Mouse (Mus musculus) layer of hippocampus, postnatal 25 days (tissue): ENCODE results near the gene Ablim2. TPM values are rescaled to one million over a fixed set of nuclear protein-coding genes. Genes with fewer than 3 reads are reported as not detected.

Experiments
- DNase-seq, 2 experiments: peaks; one replicate each; pipeline ENCODE4 v3.0.0; 2022; ENCODE audit warnings: mixed read lengths in 2 of 2, low spot score in 1 of 2; ENCODE audit errors: extremely low spot score in 1 of 2
- total RNA-seq, 2 experiments: library from RNA; stranded (reverse); gene quantifications; 2 replicates each; pipeline ENCODE4 v1.2.3; 2021

Ablim2 gene
- total RNA-seq, 2 experiments from 2014 or later: 123 to 132 TPM

DNA sequence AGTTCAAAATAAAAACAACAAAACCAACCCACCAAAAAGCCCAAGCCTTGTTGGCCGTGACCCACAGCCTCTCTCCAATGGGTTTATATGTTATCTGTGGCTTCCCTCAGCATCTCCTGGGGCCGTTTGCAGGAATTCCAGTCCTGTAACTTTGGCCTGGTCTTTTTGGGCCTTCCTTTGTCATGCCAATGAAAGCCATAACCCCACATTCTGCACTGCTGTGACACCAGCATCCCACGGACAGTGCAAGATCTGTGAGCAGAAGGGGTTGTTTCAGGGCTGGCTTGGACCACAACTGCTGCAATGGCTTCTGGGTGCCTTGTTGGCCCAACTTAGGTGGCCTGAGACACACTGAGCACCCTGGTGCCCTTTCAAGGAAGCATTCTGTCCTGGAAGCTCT lies 10.8 kb downstream of the Ablim2 start:
- DNase-seq: no peak

DNA sequence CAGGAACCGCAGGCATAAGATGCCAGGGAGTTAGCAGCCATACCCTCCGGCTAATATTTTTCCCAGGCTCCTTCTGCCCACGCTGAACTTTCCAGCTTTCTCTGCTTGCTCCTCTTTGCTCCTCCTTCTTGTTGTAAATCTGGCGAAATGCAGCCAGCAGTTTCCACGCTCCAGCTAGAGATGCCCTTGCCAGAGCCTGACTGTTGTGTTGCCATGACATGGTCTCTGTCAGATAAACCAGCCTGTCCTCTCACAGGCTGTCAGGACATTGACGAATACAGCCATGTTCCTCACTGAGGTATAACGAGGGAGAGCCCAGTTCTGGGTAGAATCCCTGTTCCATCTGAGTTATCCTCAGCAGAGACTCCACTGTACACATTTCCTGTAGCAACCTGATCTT lies 11.3 kb downstream of the Ablim2 start:
- no peak for DNase-seq

DNA sequence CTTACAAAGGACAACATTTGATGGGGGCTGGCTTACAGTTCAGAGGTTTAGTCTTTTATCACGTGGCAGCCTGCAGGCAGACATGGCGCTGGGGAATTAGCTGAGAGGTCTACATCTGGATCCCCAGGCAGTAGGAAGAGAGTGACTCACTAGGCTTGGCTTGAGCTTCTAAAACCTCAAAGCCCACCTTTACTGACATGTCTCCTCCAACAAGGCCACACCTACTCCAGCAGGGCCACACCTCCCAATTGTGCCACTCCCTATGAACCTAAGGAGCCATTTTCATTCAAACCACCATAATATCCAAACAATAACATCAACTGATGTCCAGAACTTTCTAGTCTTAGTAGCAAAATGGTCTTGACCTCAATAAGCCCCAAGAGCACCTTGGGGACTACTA lies 12.6 kb downstream of the Ablim2 start:
- no peak for DNase-seq

DNA sequence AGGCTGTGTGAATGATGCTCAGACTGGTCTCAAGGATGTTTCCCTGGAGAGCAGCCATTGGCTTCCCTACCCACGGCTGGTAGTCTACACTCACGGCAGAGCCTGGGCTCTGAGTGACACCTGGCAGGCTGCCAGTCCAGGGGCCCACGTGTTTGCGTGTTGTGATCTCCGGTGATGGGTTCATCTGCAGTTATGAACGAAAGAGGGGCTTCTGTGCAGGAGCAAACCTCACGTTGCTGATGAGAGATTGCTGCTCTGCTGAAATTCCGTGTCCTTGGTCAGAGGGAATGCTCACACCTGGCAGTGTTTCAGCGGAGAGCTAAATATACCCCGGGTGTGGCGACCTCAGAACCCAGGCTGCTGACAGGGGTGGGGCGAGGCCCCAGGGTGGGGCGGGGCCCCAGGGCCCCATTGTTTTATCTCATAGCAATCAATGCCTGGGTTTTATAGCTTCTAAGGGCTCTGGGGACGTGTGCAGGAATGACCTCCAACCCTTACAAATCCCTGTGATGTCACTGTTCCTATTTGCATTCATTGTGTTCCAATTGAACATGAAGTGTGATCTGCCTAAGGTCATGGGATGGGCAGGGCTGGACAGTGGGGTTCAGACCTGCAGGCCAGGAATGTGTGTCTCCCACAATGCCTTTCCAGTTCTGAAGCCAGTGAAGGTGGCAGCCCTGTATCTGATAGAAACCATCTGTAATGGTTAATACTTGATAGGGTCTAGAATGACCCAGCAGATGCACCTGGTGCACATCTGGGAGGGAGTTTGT lies 13.4 kb downstream of the Ablim2 start:
- no peak for DNase-seq

DNA sequence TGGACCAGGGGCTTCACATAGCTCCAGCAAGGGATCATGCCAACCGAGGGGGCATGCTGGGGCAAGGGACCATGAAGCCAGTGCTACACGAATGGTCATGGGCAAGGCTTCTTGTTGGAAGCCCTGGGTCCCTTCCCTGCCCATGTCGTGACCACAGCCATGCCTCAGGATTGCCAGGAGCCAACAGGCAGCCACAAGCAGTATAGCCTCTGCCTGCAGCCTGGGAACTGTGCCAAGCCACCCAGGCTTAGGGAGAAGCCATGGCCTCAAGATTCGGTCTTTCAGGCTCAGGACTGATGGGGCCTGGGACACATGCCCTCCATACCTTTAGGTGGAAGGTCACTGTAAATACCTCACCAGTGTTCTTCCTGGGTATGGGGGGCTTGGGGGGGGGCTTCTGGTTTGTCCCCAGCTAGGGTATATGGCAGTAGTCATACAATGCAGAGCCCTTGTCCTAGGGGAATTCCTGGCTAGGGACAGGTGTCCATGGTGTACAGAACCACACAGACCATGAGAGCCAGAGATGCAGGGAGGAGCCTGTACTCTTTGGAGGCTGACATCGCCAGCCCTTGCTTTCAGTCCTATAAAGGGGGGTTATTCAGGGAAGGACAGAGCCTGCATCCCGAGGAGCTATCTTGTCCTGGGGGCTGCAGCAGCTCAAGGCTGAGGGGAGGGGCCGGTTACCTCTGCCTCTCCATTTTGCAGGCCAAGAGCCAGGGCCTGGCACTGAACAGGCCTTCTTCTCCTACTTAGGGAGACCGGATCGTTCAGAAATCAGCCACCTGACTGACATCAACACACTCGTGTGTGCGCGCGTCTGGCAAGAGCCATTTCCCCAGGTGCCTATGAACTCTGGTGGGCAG lies 15.8 kb downstream of the Ablim2 start:
- no peak for DNase-seq

DNA sequence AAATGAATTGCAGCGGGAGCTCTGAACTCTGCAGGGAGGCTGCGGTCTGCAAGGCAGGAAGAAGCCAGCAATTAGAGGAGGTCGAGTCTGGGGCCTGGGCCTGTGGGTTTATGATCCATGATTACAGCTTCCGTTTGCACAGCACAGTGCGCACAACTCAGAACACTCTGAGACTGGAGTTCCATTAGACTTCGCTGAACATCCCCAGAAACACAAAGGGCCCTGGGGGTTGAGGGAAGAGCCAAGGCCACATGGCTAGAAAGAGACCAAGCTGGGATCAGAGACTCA lies 16.4 kb downstream of the Ablim2 start:
- no peak for DNase-seq

DNA sequence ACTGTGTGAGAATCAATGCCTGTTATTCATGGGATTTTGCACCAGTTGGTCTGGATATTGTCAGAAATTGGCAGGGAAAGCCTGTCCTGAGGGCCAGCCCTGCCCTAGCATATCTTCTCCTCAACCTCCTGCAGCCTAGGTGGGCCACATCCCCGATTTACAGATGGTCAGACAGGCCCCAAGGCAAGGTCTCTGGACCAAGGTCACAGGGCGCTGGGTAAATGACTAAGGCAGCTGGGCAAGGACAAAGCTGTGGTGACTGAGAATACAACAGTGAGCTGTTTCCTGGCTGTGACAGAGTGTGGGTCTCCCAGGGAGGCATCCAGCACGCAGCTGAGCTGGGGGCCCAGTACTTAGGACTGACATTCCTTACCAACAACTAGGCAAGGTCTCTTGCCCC lies 23.4 kb downstream of the Ablim2 start:
- no peak for DNase-seq

DNA sequence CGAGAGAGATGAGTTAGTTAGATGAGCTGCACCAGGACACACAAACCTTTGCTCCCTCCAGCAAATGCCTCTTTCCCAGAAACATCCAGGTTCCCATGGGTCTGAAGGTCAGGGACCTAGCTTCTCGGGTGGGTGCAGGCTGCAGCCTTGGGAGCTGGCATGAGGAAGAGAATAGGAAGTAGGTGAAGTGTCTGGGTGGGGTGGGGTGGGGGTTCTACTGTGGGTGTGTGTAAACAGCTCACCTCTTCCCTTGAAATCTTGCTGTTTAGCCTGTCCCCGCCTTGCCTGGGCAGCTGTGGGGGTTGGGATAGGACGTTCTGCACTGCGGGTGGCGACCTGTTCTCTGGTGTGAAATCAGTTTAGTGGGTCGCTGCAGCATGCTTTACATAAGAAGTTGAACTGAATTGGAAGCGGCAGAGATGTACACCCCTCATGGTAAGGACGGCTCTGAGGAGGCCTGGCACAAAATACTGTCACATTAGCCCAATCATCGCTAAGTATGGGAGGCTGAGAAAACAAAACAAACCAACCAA lies 25.0 kb downstream of the Ablim2 start:
- DNase-seq: no peak

DNA sequence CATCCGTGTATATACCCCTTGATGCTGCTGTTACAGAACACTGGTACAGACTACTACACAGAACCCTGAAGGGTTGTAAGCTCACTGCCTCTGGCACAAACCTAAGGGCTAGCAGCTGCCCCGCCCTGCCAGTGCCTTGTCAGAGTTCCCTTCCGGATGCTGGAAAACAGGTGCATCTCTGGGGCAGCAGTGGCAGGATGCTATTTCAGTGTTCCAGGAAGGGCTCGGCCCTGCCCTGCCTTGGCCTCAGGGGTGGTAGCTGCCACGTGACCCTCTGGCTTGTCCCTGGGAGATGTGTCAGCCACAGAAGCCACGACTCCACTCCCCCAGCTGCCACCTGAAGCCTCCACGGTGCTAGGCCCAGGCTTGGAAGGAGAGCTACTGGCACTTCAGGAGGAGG lies 28.2 kb downstream of the Ablim2 start:
- DNase-seq: no peak

DNA sequence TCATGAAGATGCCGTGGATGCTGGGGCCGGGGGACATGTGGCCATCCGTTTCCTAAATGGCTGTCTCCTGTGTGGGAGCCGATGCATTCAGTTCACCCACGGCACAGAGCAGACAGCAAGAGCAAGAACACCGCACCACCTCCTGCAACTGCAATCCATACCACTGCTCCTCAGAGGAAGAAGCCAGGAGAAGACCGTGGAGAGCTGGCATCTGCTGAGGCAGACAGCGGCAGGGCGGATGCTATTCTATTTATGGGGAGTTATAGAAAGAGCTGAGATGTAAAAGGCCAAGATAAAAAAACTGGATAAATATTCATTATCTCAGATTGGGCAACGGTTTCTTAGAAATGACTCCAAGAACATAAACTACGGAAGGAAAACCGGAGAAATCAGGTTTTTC lies 30.2 kb downstream of the Ablim2 start:
- no peak for DNase-seq

DNA sequence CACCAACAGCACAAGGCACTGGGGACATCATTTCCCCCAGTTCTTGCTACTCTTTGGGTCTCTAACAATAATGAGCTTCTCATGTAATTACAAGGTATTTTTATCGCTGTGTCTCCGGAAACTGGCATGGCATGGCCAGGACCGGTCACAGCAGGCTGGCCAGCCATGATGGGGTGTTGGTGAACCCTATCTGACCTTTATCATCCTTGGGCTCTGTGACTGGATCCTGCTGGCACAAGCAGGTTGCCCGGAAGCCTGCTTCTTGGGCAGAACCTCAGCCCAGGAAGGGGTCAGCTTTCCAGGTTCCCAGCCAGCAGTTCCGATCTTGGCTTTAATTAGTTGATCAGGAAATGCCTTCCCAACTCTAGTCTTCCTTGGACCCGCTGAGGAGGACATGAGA lies 31.0 kb downstream of the Ablim2 start:
- no peak for DNase-seq

DNA sequence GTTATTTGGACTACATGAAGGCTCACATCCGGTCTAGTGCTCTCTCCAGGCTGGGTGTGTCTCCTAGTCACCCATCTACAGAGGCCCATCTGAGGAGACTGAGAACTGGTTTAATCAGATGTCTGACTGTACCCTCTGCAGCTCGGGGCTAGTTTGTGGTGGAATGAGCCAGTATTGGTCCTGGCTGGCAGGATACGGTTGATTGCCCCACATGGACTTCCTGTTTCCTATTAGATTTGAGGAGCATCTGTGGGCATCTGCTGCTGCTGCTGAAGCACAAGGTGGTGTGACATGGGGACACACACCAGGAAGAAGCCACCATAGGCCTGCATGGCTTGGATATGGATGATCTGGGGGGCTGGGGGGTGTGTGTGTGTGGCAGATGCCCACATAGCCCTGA lies 32.0 kb downstream of the Ablim2 start:
- DNase-seq: no peak

DNA sequence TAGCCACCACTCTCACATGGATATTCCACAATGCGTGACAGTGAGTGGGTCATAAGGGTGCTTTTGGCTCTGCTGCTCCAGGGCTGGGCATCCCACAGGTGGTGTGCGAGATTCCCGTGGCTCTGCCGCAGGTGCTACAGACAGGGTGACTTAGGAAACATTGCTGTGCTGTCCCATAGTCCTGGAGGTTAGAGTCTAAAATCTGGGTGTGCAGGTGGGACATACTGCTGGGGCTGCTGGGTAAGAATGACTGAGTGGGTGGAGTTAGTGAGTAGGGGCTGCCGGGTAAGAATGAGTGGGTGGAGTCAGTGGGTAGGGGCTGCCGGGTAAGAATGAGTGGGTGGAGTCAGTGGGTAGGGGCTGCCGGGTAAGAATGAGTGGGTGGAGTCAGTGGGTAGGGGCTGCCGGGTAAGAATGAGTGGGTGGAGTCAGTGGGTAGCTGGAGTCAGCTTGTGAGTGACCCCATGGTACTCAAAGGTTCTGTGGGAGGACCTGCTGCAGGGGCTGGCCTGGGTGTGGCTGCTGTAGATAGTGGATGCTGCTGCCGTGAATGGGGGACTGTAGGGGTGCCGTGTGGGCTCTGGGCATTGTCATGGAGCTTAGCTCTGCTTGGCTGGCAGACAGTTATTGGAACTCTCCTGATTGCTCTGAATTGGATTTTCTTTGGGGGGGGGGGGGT lies 32.8 kb downstream of the Ablim2 start:
- DNase-seq: no peak

DNA sequence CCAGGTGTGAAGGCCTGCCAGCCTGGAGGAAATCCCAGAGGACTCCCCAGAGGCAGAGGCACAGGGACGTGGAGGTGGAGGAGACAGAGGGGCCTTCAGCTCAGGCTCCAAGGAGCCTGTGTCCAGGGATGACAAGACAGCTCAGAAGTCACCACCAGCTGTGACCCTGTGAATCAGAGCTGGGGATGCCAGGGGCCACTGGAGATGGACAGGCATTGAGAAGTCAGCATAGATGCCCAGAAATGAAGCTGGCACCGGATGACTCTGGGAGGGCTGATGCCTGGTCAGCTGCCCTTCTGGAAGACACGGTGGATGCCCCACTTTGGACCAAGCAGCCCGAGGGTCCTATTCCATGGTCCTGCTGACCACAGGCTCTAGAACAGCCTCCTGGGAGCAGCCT lies 36.3 kb downstream of the Ablim2 start:
- DNase-seq: no peak

DNA sequence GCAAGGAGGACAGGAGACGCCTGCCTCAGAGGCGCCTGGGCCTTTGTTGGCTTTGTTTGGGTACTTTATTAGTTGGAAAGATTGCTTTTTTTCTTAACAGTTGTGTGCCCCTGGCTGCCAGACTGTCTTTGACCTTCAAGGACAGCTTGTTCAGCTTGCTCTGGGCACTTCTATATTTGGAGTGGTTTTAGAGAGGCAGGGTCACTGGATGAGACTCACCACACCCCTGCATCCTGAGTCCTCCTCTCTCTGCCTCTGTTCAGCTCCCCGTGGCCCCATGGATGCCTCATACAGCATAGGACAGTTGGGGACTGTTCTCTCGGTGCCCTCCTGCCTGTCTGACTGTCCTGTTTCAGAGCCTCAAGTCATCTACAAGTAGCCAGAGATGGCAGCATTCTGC lies 37.3 kb downstream of the Ablim2 start:
- no peak for DNase-seq

DNA sequence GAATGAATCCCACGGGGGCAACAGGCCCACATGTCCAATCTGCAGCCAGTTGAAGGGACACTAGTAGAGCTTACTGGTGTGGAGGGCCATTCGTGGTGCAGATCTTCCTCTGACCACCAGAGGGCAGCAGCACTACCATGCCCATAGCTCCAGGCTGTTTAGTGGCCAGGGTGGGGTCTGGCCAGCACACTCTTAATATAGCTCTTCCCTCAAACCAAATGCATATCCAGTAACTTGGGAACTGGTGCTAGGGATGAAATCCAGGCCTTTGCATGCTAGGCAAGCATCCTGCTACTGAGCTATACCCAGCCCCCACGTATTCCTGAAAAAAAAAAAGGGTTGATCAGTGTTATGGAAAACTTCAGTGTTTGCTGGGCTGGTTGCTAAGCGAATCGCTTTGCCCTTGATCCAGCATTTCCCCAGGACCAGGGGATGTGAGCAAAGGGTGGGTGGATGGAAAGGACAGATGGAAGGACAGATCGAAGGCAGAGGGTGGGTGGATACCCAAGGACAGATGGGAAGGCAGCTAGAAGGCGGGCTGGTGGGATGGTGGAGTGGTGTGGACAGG lies 37.9 kb downstream of the Ablim2 start:
- peak; percentile 55 to 66 for DNase-seq

DNA sequence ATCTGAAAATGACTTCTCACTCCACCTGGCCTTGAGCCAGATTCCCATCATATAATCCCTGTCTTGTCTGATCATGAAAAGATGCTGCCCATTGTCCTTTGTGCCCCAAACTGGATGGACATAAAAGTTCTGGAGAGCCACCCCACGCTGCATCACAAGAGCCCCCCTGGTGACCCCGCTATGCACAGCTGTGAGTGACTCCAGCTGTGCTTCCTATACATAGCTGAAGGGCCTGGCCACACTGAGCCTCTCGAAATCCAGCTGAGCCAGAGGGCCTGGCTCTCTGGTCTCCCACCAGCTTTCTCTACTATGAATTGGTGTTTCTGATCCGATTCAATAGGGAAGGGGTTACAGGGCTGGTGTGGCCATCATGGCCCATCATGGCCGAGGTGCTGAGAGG lies 38.5 kb downstream of the Ablim2 start:
- no peak for DNase-seq

DNA sequence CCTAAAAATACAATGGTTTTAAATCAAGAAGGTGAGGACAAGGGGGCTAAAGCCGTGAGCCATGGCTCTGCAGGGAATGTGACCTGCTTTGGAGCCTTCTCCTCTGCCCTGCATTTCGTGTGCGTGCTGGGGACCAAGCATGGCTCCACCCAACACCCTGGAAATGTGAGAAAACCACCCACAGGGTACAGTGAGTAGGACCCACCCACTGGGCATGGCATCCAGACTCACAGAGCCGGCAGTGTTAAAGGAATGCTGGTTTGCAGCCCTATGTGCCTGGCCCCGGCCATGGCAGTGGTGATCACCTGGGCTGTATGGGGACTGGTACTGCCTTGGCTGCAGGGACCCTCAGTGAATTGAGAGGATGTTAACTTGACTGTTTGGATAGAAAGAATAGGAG lies 41.4 kb downstream of the Ablim2 start:
- no peak for DNase-seq

DNA sequence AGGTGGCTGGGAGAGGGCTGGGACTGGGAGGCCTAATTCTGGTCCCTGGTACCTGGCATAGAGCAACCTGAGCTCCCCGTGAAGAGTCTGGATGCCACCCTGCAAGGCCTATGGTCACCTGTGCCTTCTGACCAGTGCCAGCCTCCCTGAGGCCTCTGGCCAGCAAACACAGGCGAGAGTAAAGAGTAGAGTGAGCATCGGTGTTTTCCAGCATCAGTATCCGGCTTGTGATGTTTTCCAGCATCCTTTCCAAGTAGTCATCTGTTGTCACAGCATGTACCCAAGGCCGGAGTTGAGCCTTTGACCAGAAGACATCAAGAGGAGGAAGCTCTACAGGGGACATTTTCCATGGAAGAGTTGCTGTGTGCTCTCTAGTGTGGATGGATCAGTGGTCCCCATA lies 45.7 kb downstream of the Ablim2 start:
- no peak for DNase-seq

DNA sequence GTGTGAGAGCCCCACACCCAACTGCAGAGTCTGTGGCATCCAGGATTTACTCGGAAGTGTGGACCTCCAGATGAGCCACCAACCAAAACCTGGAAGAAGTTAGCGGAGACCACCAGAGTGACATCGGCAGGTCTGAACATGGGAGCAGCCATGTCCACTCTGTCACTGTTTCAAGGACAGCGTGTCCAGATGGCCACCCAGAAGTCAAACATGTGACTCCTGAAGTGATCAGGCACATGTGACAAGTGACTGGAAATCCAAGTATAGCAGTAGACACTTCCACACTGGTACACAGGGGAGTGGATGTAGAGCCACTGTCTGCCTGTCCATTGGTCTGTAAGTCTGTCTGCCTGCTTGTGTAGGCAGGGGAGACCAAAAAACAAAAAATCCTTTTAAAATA lies 47.0 kb downstream of the Ablim2 start:
- no peak for DNase-seq

DNA sequence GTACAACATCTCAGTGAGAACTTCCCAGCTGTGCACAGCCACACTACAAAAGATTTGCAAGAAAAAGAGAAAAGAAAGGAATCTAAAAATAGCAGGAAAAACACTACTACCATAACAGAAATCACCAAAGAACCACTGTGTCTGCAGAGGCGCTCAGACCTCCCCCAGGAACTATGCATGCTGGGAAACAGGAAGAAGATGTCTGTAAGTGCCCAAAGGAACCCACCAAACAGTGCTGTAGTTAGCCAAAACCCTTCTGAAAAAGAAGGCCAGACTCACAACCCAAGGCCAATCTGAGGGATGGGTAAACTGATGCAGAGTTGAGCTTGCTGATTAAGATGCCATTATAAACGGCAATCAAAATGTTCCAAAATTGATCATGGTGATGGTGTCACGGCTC lies 47.5 kb downstream of the Ablim2 start:
- no peak for DNase-seq
